Mouse (Mus musculus) olfactory bulb, adult 2 months (tissue): Measurements from ENCODE around the gene Atp12a.

Experiments
- CTCF ChIP-seq: fragments of 200-500 bp; IDR thresholded peaks from 2 replicates; pipeline ENCODE4 v1.5.1; 2012; ENCODE audit warnings: low read depth, mild to moderate bottlenecking, low read length, moderate library complexity; ENCODE audit not compliant: insufficient read depth
- POLR2A ChIP-seq: fragments of 200-500 bp; IDR thresholded peaks from 2 replicates; pipeline ENCODE4 v1.6.1; 2012; ENCODE audit warnings: mild to moderate bottlenecking, low read depth, low read length, moderate library complexity; ENCODE audit not compliant: insufficient read depth

DNA sequence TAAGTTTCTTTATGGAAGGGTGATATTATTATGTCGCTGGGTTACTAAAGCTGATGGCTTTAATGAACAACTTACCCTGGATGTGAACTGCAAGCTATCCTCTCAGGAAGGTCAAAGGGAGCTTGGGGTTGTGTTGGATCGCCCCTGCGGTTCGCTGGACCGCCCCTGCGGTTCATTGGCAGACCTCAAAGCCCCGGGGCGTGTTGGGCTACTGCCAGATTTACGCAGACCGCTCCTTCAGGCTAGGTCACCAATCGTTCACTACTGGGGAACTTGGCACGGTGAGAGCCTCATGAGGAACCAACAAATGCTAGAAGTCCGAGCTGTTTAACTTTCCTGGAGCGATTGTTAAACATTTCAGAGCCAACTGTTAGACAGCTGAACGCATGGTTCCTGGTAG is 1.8 kb downstream of the Atp12a start:
- no peak for TF ChIP-seq POLR2A
- no peak for TF ChIP-seq CTCF
